ENCODE assay signal across 9 mouse cellular contexts in genomic region chr9:69133696-69134095, GRCm38 (mm10).
DNase-seq lines count a peak whose midpoint lies in the region; ATAC-seq and TF ChIP-seq lines count a peak whose summit lies in the region.
"Had no signal": no experiment of that assay in that cellular context is flagged by ENCODE, and none has a peak within 500 bp of the region (broad histone marks: within the 10 kb centered on the region; RNA-seq: fewer than 3 reads in every experiment).

No protein-coding gene starts in this region.

- peaks cover 6% of the 10 kb centered on the region for H3K4me1 ChIP-seq in heart, embryonic 11.5 days (ENCODE audit: control insufficient read depth, insufficient read depth, low read length)
- peaks cover 8% of the 10 kb centered on the region; the same call in 1 of the 2 replicates for H3K4me1 ChIP-seq in lung, embryonic 14.5 days (ENCODE audit: insufficient read depth)
- H3K4me1 ChIP-seq in liver, embryonic 12.5 days, result peaks cover 12% of the 10 kb centered on the region

- no peak overlapping the region for H3K27ac ChIP-seq in heart, embryonic 11.5 days (ENCODE audit: low read depth, low read length)
- H3K27ac ChIP-seq in lung, embryonic 14.5 days (ENCODE audit: low read depth), result peak overlapping the region; percentile 74; the same call in 1 of the 2 replicates
- no peak overlapping the region for H3K27ac ChIP-seq in liver, embryonic 12.5 days

- H3K4me3 ChIP-seq in heart, embryonic 11.5 days (ENCODE audit: low read depth, low read length), result no peak overlapping the region
- H3K4me3 ChIP-seq in lung, embryonic 14.5 days (ENCODE audit: low read depth, low read length), result no peak overlapping the region
- H3K4me3 ChIP-seq in liver, embryonic 12.5 days, result no peak overlapping the region

- WGBS in heart, embryonic 11.5 days (ENCODE audit: insufficient replicate concordance), result 44% methylated on average over 7 of the region's 7 CpGs
- WGBS in lung, embryonic 14.5 days, result 29% methylated on average over 7 of the region's 7 CpGs
- 67% methylated on average over 7 of the region's 7 CpGs for WGBS in liver, embryonic 12.5 days (ENCODE audit: insufficient replicate concordance)

- DNase-seq in heart, adult 9 months (ENCODE audit: low spot score in 2 of 2), result peak; percentile 48 to 62
- DNase-seq in adrenal gland, postnatal 36 days, result peak; percentile 48 to 56
- peak; percentile 61 for DNase-seq in gastrocnemius, postnatal 25 days
- peak; percentile 65 for DNase-seq in lung, embryonic 14.5 days
- DNase-seq in layer of hippocampus, postnatal 25 days (ENCODE audit: extremely low spot score in 1 of 2, low spot score in 1 of 2), result no peak
- DNase-seq in yolk sac, embryonic 10.5 days (ENCODE audit: low spot score), result no peak

- H3K36me3 ChIP-seq in heart, embryonic 11.5 days (ENCODE audit: control insufficient read depth, insufficient read depth, low read length), result no peaks in the 10 kb centered on the region
- H3K36me3 ChIP-seq in lung, embryonic 14.5 days (ENCODE audit: insufficient read depth), result no peaks in the 10 kb centered on the region
- H3K36me3 ChIP-seq in liver, embryonic 12.5 days, result no peaks in the 10 kb centered on the region

- TF ChIP-seq CTCF in lung, embryonic 14.5 days (IDR thresholded peaks at IDR 0.05; ENCODE audit: low read depth), result no peak

- no peak overlapping the region for H3K9ac ChIP-seq in heart, embryonic 11.5 days (ENCODE audit: low read depth, low read length)
- no peak overlapping the region for H3K9ac ChIP-seq in lung, embryonic 14.5 days
- no peak overlapping the region for H3K9ac ChIP-seq in liver, embryonic 12.5 days

- H3K4me2 ChIP-seq in heart, embryonic 11.5 days, result no peak overlapping the region
- peak overlapping the region; percentile 16; the same call in 1 of the 2 replicates for H3K4me2 ChIP-seq in lung, embryonic 14.5 days
- no peak overlapping the region for H3K4me2 ChIP-seq in liver, embryonic 12.5 days

- peaks cover 42% of the 10 kb centered on the region for H3K27me3 ChIP-seq in heart, embryonic 11.5 days (ENCODE audit: control insufficient read depth, insufficient read depth, low read length)
- no peaks in the 10 kb centered on the region for H3K27me3 ChIP-seq in lung, embryonic 14.5 days (ENCODE audit: insufficient read depth, low read length)
- H3K27me3 ChIP-seq in liver, embryonic 12.5 days (replicated peaks), result peaks cover 12% of the 10 kb centered on the region; the same call in 1 of the 2 replicates
- H3K27me3 ChIP-seq: CH12.LX had no signal

- ATAC-seq in heart, embryonic 11.5 days (replicated peaks; ENCODE audit: insufficient number of reproducible peaks, low FRiP score, low TSS enrichment), result no peak
- ATAC-seq in lung, embryonic 14.5 days (ENCODE audit: insufficient read depth), result peak; percentile 68; the same call in 1 of the 2 replicates
- ATAC-seq in liver, embryonic 12.5 days, result no peak

- no peaks in the 10 kb centered on the region for H3K9me3 ChIP-seq in heart, embryonic 11.5 days (replicated peaks; ENCODE audit: control insufficient read depth, low read length)
- no peaks in the 10 kb centered on the region for H3K9me3 ChIP-seq in lung, embryonic 14.5 days (ENCODE audit: low read depth, low read length)
- no peaks in the 10 kb centered on the region for H3K9me3 ChIP-seq in liver, embryonic 12.5 days (replicated peaks)

Comparison
In these comparisons a context has a peak if more than half of its experiments do, and no peak if none do; other contexts are left out.
1. DNase-seq: peak in heart, adult 9 months (2 of 2), adrenal gland, postnatal 36 days (2 of 2), gastrocnemius, postnatal 25 days (single experiment) and lung, embryonic 14.5 days (single experiment); none in layer of hippocampus, postnatal 25 days (0 of 2) and yolk sac, embryonic 10.5 days (single experiment).